Mouse (Mus musculus) adrenal gland, adult 8-10 months (tissue): Measurements from ENCODE around the gene Faap20. TPM values are rescaled to one million over a fixed set of nuclear protein-coding genes. Genes with fewer than 3 reads are reported as not detected.

Source experiments
- DNase-seq: peaks from one replicate; pipeline ENCODE4 v3.0.0; 2022
- total RNA-seq, 4 experiments: library from RNA; stranded (reverse); gene quantifications; 2 replicates each; pipeline ENCODE4 v1.2.4; 2022

Gene Faap20
- total RNA-seq, 4 experiments from 2014 or later = 57.4 to 70.1 (median 60.8) TPM

- DNase-seq = no peak
Measured at GRCm38 (mm10) chr4:155287713-155288112, 38.1 kb downstream of the Faap20 start.

DNA sequence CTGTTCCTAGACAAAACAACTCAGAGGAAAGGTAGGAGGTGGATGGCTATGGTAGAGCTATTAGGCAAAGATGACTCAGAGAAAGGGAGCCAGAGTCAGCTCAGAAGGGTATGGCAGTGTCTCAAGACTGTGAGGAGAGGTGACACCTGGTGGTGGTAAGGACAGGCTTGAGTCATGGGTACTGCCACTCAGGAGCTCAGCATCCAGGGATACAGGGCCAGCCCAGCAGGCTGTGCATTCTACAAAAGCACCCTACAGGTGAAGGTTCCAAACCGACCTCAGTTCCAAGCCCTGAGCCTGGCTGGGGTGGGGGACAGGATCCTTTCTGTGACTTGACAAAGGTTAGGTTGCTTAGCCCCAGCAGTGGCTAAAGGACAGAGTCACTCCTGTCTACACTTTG is 39.0 kb downstream of the Faap20 start:
- no peak for DNase-seq

- no peak for DNase-seq
Measured at GRCm38 (mm10) chr4:155290045-155290444, 40.4 kb downstream of the Faap20 start.

GRCm38 (mm10) chr4:155292863-155293262 is 43.3 kb downstream of the Faap20 start:
- no peak for DNase-seq

DNA sequence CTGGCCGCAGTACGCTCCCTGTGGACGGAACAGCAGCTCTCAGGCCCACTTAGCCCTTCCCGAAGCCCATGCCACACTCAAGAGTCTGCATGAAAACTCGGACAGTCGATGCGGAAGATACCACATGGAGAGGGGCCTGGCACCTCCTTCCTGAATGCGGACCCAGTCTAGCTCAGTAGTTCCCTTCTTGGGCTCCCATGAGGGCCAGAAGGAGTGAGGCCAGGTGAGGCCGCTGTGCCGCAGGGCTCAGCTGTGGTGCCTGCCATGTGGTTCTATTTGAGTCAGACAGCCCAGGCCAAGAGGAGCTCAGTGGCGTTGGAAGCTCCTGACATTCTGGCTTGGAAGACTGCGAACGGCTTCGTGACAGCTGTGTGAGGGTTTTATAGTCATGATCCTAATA is 44.8 kb downstream of the Faap20 start:
- DNase-seq = no peak

DNA sequence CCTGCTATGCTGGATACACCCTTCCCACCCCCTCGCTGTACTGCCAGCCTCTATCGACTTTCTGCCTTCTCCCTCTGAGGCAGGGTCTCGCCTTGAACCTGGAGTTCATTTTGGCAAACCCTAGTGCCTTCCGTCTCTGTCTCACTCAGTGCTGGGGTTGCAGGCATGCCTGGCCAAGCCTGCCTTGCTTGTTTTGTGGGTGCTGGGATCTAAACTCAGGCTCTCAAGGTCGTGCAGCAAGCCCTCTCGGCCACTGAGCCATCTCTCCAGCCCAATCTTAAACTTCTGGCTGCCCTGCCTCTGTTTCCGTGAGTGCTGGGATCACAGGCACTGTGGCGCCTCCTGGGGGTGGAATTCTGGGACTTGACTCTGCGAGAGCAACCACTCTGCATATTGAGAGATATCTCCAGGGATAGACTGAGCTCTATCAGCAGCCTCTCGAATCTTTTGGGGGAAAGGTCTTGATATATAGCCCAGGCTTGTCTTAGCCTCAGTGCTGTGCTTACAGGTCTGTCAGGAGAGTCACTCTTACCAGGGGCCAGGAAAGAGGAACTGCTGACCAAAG is 45.5 kb downstream of the Faap20 start:
- DNase-seq = no peak

DNA sequence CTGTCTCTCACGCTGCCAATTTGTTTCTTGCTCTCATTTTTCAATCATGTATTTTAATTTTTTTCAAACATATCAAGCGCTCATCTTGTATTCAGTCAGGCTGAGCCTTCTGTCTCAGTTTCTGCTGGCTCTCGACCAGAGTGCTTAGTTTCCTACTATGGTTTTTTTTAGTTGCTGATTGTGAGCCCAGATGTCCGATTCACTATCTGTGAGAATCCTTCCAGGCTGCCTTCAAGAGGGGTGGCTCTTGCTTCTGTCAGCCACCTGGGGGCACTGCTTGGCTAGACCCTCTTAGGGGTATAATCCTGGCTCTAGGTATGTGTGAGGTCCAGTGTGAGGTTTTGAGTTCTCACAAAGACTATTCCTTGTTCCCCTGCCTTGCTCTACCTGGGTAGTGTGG is 46.4 kb downstream of the Faap20 start:
- no peak for DNase-seq

GRCm38 (mm10) chr4:155297057-155297456 is 47.5 kb downstream of the Faap20 start:
- DNase-seq = no peak

- no peak for DNase-seq
Measured at GRCm38 (mm10) chr4:155298826-155299225, 49.2 kb downstream of the Faap20 start.

GRCm38 (mm10) chr4:155300421-155301097 is 51.0 kb downstream of the Faap20 start:
- DNase-seq = no peak

GRCm38 (mm10) chr4:155301098-155301447 is 51.5 kb downstream of the Faap20 start:
- no peak for DNase-seq

DNA sequence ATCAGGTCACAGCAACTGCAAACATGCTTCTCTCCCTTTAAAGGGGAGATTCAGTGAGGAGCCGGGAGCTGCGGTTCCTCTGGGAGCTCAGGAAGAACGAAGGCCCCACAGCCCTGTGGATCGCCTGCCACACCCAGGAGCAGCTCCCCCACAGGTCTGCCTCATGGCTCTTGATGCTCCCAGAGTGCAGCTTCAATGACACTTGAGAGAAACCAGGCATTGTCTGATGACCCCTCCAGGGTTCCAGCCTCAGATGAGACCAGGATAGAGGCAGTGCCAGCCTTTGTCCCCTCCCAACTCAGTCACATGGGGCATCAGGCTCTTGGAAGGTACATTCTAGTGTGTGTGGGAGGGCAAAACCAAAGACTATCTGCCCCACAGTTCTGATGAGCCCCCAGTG is 52.4 kb downstream of the Faap20 start:
- DNase-seq = no peak

DNA sequence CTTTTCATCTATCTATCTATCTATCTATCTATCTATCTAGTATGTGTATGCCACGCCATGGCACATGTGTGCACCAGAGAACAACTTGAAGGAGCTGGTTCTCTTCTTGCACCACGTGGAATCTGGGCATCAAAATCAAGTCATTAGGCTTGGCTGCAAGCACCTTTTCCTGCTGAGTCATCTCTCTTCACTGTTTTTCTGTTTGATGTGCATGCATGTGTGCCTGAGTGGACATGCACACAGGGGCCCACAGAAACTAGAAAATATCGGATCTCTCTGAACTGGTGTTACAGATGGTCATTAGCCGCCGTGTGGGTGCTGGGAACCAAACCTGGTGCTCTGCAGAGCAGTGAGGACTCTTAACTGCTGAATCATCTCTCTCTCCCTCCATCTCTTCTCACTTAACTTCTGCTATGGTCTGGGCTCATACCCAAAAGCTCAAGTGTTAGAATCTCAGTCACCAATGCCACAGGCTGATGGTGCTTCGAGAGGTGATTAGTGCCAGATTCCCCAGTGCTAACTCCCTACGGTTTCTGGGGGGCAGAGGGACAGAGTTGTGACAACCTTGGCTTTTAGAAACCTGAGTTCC is 55.0 kb downstream of the Faap20 start:
- DNase-seq = no peak

- no peak for DNase-seq
Measured at GRCm38 (mm10) chr4:155305531-155306031, 56.0 kb downstream of the Faap20 start.

Other genes with a start within 250 kb of the Faap20 start
- gene Plch2, start 193.0 kb upstream of the Faap20 start, total RNA-seq = 1 to 10 TPM in 2 of 4 experiments, under 1 TPM in 2; 0.46 to 2.3 (median 1.1) TPM
- gene Pex10, start 182.8 kb upstream of the Faap20 start, total RNA-seq = 10 to 100 TPM; 19.3 to 32.9 (median 21.7) TPM
- gene Rer1, start 163.4 kb upstream of the Faap20 start, total RNA-seq = 100 to 1,000 TPM in 2 of 4 experiments, 10 to 100 TPM in 2; 96.8 to 116 (median 106) TPM
- gene Morn1, start 163.2 kb upstream of the Faap20 start, total RNA-seq = 10 to 100 TPM in 2 of 4 experiments, 1 to 10 TPM in 2; 7.9 to 17.0 (median 12.8) TPM
- gene Ski, start 27.2 kb upstream of the Faap20 start, total RNA-seq = 10 to 100 TPM; 64.1 to 85.4 (median 69.1) TPM
- 10 to 100 TPM in 2 of 4 experiments, 1 to 10 TPM in 2; 9.1 to 13.9 (median 11.7) TPM for gene Prkcz, start 111.6 kb downstream of the Faap20 start, total RNA-seq
- under 1 TPM in 3 of 4 experiments, not detected in 1; 0.17 to 0.40 (median 0.24) TPM for gene Gabrd, start 148.3 kb downstream of the Faap20 start, total RNA-seq
- 1 to 10 TPM; 1.0 to 3.4 (median 1.4) TPM for gene Cfap74, start 159.4 kb downstream of the Faap20 start, total RNA-seq
- gene Tmem52, start 219.3 kb downstream of the Faap20 start, total RNA-seq = 10 to 100 TPM in 3 of 4 experiments, 1 to 10 TPM in 1; 5.8 to 48.6 (median 27.3) TPM
- gene Gnb1, start 241.6 kb downstream of the Faap20 start, total RNA-seq = 100 to 1,000 TPM; 344 to 487 (median 448) TPM